Mouse (Mus musculus) adrenal gland, adult 8-10 months (tissue): Measurements from ENCODE around the gene 4930507D05Rik. TPM values are rescaled to one million over a fixed set of nuclear protein-coding genes. Genes with fewer than 3 reads are reported as not detected.
"Not testable (repeated sequence)": the region's sequence is repeated elsewhere in the genome, so short reads cannot be mapped to it uniquely, and the experiment has no call there.

Source experiments
- DNase-seq: peaks from one replicate; pipeline ENCODE4 v3.0.0; 2022
- total RNA-seq, 4 experiments: library from RNA; stranded (reverse); gene quantifications; 2 replicates each; pipeline ENCODE4 v1.2.4; 2022

4930507D05Rik gene
- total RNA-seq, 4 experiments from 2014 or later, result 0.31 to 0.56 (median 0.36) TPM

- no peak for DNase-seq
These were observed 32.0 kb downstream of the 4930507D05Rik start for GRCm38 (mm10) chr10:62481108-62481852.

DNA sequence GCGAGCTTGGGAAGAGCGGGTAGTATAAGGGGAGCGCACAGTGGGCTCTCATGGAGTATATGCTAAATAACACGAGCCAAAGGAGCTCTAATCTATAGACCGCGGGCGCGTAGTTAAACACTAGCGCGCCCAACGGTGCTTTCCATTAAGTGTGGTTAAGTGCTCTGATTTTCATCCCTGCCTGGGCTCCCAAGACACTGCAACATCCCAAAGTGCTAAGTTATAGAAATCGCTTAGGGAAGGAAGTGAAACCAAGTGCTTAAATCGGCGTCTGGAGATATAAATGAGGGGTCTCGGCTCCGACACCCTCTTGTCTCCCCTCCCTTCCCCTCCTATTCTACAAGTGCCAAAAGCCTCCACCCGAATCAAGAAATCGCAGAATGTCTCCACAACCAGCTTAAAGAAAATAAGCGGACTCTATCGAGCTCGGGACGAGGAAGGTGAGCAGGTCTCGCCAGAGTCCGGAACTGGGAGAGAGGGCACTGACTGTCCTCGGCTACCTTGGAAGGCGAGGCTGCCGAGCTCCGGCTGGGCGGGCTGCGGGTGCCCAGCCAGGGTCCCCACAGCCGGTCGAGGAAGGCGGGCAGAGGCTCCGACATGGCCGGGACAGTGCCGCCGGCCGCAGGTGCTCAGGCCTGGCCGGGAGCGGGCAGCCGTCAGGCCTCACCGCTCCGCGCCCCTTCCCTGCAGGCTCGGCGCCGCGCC is 36.7 kb downstream of the 4930507D05Rik start:
- no peak for DNase-seq

DNA sequence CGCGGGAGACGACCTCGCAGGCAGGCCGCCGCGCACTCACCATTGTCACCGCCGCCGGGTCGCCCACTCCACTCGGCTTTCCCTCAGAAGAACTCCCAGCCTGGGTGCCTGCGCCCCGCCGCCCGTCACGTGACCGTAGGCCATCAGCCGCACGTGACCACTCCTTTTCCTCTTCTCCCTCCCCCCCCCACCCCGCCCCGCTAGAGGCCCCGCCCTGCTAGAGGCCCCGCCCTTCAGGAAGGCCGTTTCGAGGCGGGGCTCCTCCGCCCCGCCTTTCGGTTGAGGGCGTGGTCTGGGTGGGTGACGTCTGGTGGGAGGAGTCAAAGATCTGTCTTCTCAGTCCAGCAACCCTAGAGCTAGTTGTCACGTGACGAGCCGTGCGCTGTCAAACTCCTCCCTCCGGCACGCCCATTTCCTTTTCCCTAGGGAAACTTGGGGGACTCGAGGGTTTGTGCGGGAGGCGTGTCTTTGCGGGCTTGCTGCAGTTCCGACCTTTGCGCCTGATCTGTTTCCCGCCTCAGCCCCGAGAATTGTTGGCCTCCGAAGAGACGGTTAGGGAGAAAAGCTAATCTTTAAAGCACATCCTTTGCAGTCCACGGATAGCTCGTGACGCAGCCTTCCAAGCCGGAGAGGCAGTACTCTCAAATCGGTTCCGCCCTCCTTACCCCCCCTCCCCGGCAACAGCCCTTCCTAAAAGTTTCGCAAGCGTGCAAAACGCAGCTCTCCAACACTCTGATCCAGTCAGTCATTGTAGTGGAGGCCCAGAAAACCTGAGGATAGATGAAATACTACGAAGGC is 37.5 kb downstream of the 4930507D05Rik start, which contains the start of gene Vps26a:
Vps26a (minus strand) TSS at position 188 of the 798 bp plus-strand sequence.
- DNase-seq, result peak; percentile 100

DNA sequence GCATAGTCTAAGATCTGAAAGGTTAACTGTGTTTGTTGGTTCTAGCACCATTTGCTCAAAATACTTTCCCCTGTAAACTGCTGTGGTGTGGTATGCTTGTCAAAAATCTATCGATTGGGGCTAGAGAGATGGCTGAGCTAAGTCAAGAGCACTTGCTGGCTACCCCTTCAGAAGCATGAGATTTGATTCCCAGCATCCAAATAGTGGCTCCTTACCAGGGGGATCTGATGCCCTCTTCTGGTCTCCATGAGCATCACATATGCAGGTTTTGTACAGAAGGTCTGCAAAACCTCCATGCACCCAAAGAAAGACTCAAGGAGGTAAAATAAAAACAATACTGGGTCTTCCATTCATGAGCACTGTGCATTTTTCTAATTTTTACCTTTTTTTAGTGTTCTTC is 39.0 kb downstream of the 4930507D05Rik start:
- DNase-seq, result peak; percentile 36

- not testable (repeated sequence) for DNase-seq
These were observed 42.4 kb downstream of the 4930507D05Rik start for GRCm38 (mm10) chr10:62491681-62492080.

GRCm38 (mm10) chr10:62500088-62500915 is 51.0 kb downstream of the 4930507D05Rik start:
- peak; percentile 39 for DNase-seq

Other genes starting within 250 kb of the 4930507D05Rik start
- 10 to 100 TPM; 17.5 to 29.9 (median 21.7) TPM for gene Tspan15, start 218.2 kb upstream of the 4930507D05Rik start, total RNA-seq
- gene Tacr2, start 197.1 kb upstream of the 4930507D05Rik start, total RNA-seq, result 10 to 100 TPM; 27.8 to 76.4 (median 46.5) TPM
- gene Hk1, start 69.6 kb upstream of the 4930507D05Rik start, total RNA-seq, result 10 to 100 TPM; 32.4 to 53.5 (median 42.9) TPM
- gene Hkdc1, start 27.0 kb upstream of the 4930507D05Rik start, total RNA-seq, result not detected
- 10 to 100 TPM; 30.6 to 36.8 (median 34.8) TPM for gene Supv3l1, start 249 bp downstream of the 4930507D05Rik start, total RNA-seq
- gene Vps26a, start 37.3 kb downstream of the 4930507D05Rik start, total RNA-seq, result 10 to 100 TPM; 45.2 to 60.6 (median 55.4) TPM
- gene Srgn, start 78.0 kb downstream of the 4930507D05Rik start, total RNA-seq, result 10 to 100 TPM; 49.9 to 64.0 (median 50.9) TPM
- gene Kif1bp, start 129.0 kb downstream of the 4930507D05Rik start, total RNA-seq, result 10 to 100 TPM; 57.5 to 70.5 (median 65.4) TPM
- 10 to 100 TPM; 59.1 to 63.0 (median 59.5) TPM for gene Ddx21, start 152.8 kb downstream of the 4930507D05Rik start, total RNA-seq
- 100 to 1,000 TPM; 110 to 134 (median 120) TPM for gene Ddx50, start 201.7 kb downstream of the 4930507D05Rik start, total RNA-seq